Mouse (Mus musculus): ENCODE measurements at regions not wholly inside any gene's neighbourhood (a gene's known extent, or its start where the extent isn't known, plus 50 kb on each side); places are given as distances from the start of the nearest gene placed in this dataset.

- no peak for DNase-seq (ENCODE audit: low spot score in 2 of 2)
Observed at GRCm38 (mm10) chr19:6645912-6646311, 103.1 kb upstream of the Slc22a12 start.

- DNase-seq (ENCODE audit: low spot score in 2 of 2): no peak
Observed at GRCm38 (mm10) chr19:6644871-6645270, 102.0 kb upstream of the Slc22a12 start.

- DNase-seq (ENCODE audit: low spot score in 2 of 2): no peak
Observed at GRCm38 (mm10) chr19:6639681-6640080, 96.8 kb upstream of the Slc22a12 start.

DNA sequence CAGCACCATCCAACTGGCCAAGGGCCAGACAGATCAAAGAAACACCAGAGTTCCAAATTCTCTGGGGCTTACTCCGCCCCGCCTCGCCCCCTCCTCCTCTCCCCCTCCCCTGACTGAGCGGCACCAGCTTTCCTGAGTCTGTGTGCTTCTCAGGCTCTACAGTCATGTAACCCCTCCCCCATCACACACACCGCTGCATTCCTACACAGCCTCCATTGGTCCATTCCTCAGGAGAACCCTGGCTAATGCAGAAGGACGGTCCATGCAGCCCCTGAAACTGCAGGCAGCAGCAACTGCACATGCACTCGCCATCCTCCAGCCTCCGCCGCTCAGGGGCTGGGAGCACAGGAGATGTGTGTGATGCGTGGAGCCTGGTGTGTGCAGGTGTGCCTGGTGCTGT, 90.6 kb upstream of the Slc22a12 start:
- DNase-seq (ENCODE audit: low spot score in 2 of 2): no peak

GRCm38 (mm10) chr19:6631817-6632216, 89.0 kb upstream of the Slc22a12 start:
- no peak for DNase-seq (ENCODE audit: low spot score in 2 of 2)

DNA sequence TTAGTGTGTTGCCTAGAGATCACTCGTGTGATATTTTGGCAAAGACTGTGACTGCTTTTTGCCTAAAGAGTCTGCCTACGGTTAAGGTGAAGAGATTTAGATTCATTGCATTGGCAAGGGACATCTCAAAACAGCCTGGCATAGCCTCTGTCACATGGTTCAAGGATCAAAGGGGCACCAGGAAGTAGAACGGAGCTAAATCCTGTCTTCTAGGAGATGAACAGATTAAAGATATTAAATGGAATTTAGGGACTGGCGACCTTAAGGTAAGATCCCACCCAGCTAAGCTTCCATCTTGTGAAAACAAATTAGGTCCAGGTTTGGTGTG, 87.7 kb upstream of the Slc22a12 start:
- DNase-seq (ENCODE audit: low spot score in 2 of 2): no peak

GRCm38 (mm10) chr19:6629911-6630612, 87.2 kb upstream of the Slc22a12 start:
- DNase-seq (ENCODE audit: low spot score in 2 of 2): no peak

- DNase-seq (ENCODE audit: low spot score in 2 of 2): no peak
Observed at GRCm38 (mm10) chr19:6625574-6625973, 82.7 kb upstream of the Slc22a12 start.

DNA sequence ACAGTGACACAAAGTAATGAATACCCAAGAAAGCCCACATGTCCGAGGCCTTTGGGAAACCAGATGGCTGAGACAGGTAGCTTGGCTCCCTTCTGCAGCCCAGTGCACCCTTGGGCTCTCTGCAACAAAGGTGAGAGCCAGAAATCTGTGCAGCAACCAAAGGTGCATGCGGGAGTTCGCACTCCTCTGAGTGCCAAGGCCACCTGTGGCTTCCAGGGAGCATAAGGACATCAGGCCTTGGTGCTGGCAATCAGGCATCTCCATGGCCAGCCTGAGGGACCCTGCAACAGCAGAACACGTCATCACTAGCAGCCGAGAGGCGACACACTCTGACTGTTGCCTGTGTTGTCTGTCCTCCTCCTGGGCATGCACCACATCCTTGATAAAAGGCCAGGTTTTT, 78.2 kb upstream of the Slc22a12 start:
- DNase-seq (ENCODE audit: low spot score in 2 of 2): no peak

DNA sequence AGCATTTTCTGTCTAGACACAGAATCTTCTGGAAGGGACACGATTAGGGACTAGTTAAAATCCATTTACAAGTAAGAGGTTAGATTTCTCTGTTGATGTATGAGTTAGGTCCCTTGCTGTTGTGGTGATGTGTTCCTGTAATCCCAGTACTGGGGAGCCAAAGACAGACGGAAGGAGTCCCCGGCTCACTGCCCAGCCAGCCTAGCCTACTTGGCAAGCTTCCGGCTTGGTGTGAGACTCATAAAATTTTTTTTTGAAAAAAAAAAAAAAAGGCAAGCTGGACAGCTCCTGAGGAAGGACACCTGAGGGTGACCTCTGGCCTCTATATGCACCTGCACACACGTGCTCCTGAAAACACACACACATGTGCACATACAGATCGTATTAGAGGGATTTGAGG, 76.7 kb upstream of the Slc22a12 start:
- DNase-seq (ENCODE audit: low spot score in 2 of 2): no peak

DNA sequence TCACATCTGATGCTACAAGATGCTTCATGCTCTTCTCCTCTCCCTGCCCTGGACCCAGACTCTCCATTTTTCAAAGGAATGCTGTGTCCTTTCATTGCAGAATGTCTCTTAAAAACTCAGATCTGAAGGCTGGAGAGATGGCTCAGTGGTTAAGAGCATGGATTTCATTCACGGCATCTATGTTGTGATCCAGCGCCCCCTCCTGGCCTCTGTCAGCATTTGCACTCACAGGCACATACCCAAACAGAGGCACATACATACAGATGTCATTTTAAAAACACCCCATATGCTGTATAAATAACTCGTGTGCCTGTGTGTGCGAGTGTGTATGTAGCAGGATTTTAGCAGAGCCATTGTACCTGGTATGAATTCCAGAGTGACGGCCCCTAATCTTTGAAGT, 73.8 kb upstream of the Slc22a12 start:
- DNase-seq (ENCODE audit: low spot score in 2 of 2): no peak

- DNase-seq (ENCODE audit: low spot score in 2 of 2): peak in 1 of 2 experiments; percentile 59
Observed at GRCm38 (mm10) chr19:6612441-6612840, 69.6 kb upstream of the Slc22a12 start.

GRCm38 (mm10) chr19:6611921-6612320, 69.1 kb upstream of the Slc22a12 start:
- no peak for DNase-seq (ENCODE audit: low spot score in 2 of 2)

DNA sequence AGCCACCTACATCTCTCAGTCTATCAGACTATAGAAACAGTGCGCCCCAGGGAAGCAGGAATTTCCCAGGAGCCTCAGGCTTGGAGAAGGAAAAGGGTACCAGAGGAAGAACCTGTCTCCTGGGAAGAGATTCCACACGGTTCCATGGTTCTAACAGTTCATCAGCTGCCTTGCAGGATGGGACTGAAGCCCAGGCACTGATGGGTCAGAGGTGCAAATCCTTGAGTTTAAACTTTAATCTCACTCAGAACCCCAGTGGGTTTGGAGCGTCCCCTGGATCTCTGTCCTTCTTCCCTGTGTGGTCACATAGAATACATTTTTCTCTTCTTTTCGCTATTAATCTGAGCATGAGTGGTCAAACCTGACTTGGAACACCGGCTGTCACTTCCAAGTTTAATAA, 67.9 kb upstream of the Slc22a12 start:
- no peak for DNase-seq (ENCODE audit: low spot score in 2 of 2)

DNA sequence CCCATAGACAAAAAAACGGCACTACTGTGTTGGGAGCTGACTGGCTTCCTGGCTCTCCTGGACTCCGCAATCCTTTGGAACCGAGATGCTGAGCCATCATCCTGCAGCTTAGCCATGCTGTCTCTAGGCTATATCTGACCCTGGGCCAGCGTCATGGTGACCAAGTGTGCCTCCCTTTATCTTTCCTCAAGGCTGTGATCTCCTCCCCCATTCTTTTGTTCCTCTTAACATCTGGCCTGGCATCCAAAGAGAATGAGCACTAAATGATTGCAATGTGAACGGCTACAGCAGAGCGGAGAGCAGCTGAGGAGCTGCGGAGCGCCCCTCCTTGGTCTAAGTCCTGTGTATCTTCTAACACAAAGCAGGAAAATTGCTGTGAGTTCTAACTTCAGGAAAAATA, 67.2 kb upstream of the Slc22a12 start:
- DNase-seq (ENCODE audit: low spot score in 2 of 2): no peak

GRCm38 (mm10) chr19:6607501-6607900, 64.7 kb upstream of the Slc22a12 start:
- no peak for DNase-seq (ENCODE audit: low spot score in 2 of 2)

GRCm38 (mm10) chr19:6606667-6607066, 63.8 kb upstream of the Slc22a12 start:
- no peak for DNase-seq (ENCODE audit: low spot score in 2 of 2)

DNA sequence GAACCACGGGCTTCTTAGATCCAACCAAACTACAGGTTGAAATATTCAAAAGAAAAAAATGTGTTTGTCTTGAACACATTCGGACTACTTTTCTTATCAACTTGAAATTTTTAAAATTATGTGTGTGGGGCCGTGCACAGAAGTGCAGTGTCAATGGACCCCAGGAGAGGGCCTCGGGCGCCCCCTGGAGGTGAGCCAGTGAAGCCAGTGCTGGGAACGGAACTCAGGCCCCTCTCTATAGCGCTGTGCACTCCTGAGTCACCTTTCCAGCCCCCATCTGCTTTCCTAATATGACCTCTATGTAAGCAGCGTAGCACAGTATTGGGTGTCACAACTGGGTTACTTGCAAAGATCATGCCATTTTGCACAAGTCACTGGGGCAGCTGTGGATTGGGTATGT, 61.9 kb upstream of the Slc22a12 start:
- DNase-seq (ENCODE audit: low spot score in 2 of 2): no peak

DNA sequence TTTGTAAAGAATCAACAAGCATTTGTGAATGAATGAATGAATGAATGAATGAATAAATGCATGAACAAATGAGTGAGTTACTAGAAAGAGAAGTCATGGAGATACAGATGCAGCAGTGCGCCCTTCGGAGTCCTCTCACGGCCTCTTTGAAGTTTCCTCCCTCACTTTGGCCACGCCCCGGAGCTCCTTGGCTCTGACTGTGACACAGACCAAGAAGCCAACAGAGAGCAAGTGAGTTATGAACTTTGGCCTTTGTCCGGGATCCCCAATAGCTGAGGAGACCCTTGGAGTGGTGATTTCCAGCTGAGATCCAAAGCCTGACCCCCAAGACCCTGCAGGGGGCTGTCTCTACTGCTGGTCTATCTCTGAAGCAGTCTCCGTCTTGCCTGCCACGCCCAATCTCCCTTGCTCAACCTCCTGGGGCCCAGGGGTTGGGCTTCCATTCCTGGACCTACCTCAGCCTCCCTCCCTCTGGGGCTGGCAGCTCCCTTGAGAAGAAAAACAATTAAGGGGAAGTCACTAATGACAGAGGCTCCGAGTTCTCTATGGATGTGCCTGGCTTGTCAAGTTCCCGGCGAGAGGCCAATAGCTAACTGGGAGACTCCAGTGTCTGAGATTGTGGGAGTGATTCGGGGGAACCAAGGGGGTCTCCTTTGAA, 58.2 kb upstream of the Slc22a12 start:
- no peak for DNase-seq (ENCODE audit: low spot score in 2 of 2)

- no peak for DNase-seq (ENCODE audit: low spot score in 2 of 2)
Observed at GRCm38 (mm10) chr19:6599281-6599680, 56.4 kb upstream of the Slc22a12 start.

DNA sequence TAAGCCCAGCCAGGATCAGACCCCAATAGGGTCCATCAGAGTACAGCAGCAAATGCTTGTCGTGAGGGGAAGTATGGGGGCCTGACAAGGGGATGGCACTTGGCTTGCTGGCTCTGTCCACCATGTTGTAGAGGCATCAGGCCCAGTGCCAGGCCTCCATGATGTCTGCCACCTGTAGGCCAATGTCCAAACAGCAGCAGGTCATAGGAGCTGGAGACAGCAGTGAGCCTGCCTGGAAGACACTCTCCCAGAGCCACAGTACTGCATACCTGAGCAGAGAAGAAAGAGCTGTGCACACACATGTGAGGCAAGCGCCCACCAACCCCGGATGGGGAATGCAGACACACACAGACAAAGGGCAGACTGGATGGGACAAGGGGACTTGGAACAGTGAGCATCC, 55.4 kb upstream of the Slc22a12 start:
- DNase-seq (ENCODE audit: low spot score in 2 of 2): no peak

GRCm38 (mm10) chr19:6595801-6596200, 53.0 kb upstream of the Slc22a12 start:
- DNase-seq (ENCODE audit: low spot score in 2 of 2): no peak

All from urinary bladder, postnatal 4 days (tissue).